11 mouse cellular contexts compared by ENCODE assay signal in genomic region chr2:157840641-157841078, GRCm38 (mm10).
DNase-seq lines count a peak whose midpoint lies in the region; ATAC-seq lines count a peak whose summit lies in the region.
"Had no signal": no experiment of that assay in that cellular context is flagged by ENCODE, and none has a peak within 500 bp of the region (broad histone marks: within the 10 kb centered on the region; RNA-seq: fewer than 3 reads in every experiment).

No protein-coding gene starts in this region.

- no peak for ATAC-seq in midbrain, embryonic 12.5 days (ENCODE audit: low FRiP score, low read depth)
- peak; percentile 58; the same call in 1 of the 2 replicates for ATAC-seq in neural tube, embryonic 12.5 days (ENCODE audit: low FRiP score, low read depth)

- no peak overlapping the region for H3K4me3 ChIP-seq in midbrain, embryonic 12.5 days
- no peak overlapping the region for H3K4me3 ChIP-seq in midbrain, embryonic 10.5 days
- H3K4me3 ChIP-seq in neural tube, embryonic 12.5 days: no peak overlapping the region
- no peak overlapping the region for H3K4me3 ChIP-seq in heart, embryonic 10.5 days
- H3K4me3 ChIP-seq: embryonic facial prominence, embryonic 15.5 days; heart, adult 2 months had no signal

- no peak overlapping the region for H3K9ac ChIP-seq in midbrain, embryonic 12.5 days (replicated peaks)
- H3K9ac ChIP-seq in neural tube, embryonic 12.5 days: no peak overlapping the region
- H3K9ac ChIP-seq: embryonic facial prominence, embryonic 15.5 days had no signal

- peaks cover 23% of the 10 kb centered on the region for H3K36me3 ChIP-seq in midbrain, embryonic 12.5 days
- H3K36me3 ChIP-seq in midbrain, embryonic 10.5 days: peaks cover 30% of the 10 kb centered on the region
- H3K36me3 ChIP-seq in neural tube, embryonic 12.5 days: peaks cover 11% of the 10 kb centered on the region; the same call in 1 of the 2 replicates
- peaks cover 22% of the 10 kb centered on the region for H3K36me3 ChIP-seq in heart, embryonic 10.5 days

- no peak overlapping the region for H3K4me2 ChIP-seq in midbrain, embryonic 12.5 days (replicated peaks)
- no peak overlapping the region for H3K4me2 ChIP-seq in neural tube, embryonic 12.5 days (replicated peaks)
- H3K4me2 ChIP-seq: embryonic facial prominence, embryonic 15.5 days had no signal

- H3K27ac ChIP-seq in midbrain, embryonic 12.5 days (replicated peaks): 0 out of 2 replicates have a peak overlapping the region, but pooled peaks have one; percentile 16
- no peak overlapping the region for H3K27ac ChIP-seq in midbrain, embryonic 10.5 days (replicated peaks)
- H3K27ac ChIP-seq in neural tube, embryonic 12.5 days: no peak overlapping the region
- no peak overlapping the region for H3K27ac ChIP-seq in heart, embryonic 10.5 days
- H3K27ac ChIP-seq: embryonic facial prominence, embryonic 15.5 days; heart, adult 2 months had no signal

- H3K9me3 ChIP-seq in midbrain, embryonic 12.5 days: no peaks in the 10 kb centered on the region
- no peaks in the 10 kb centered on the region for H3K9me3 ChIP-seq in midbrain, embryonic 10.5 days (replicated peaks)
- H3K9me3 ChIP-seq in neural tube, embryonic 12.5 days: no peaks in the 10 kb centered on the region
- no peaks in the 10 kb centered on the region for H3K9me3 ChIP-seq in heart, embryonic 10.5 days
- H3K9me3 ChIP-seq: embryonic facial prominence, embryonic 15.5 days had no signal

- H3K4me1 ChIP-seq in midbrain, embryonic 12.5 days: peaks cover 12% of the 10 kb centered on the region; the same call in 1 of the 2 replicates
- peaks cover 15% of the 10 kb centered on the region for H3K4me1 ChIP-seq in midbrain, embryonic 10.5 days
- peaks cover 35% of the 10 kb centered on the region for H3K4me1 ChIP-seq in neural tube, embryonic 12.5 days
- peaks cover 30% of the 10 kb centered on the region for H3K4me1 ChIP-seq in heart, embryonic 10.5 days
- H3K4me1 ChIP-seq: embryonic facial prominence, embryonic 15.5 days had no signal

- no peak for DNase-seq in midbrain, embryonic 10.5 days (ENCODE audit: low spot score)
- peak; percentile 57 for DNase-seq in WW6 (ENCODE audit: low read depth, low spot score)
- DNase-seq in forelimb bud, embryonic 11.5 days (ENCODE audit: low read depth, low spot score): peak; percentile 30
- DNase-seq in heart, postnatal 10 days: no peak
- no peak for DNase-seq in heart, embryonic 10.5 days (ENCODE audit: low spot score)
- DNase-seq: kidney, adult 18-20 months; right cerebral cortex, adult 18-20 months had no signal

- intact Hi-C loops in heart, postnatal 10 days (cut with DNase I): no loop called here

- no peaks in the 10 kb centered on the region for H3K27me3 ChIP-seq in midbrain, embryonic 12.5 days
- H3K27me3 ChIP-seq in midbrain, embryonic 10.5 days (ENCODE audit: low read depth, poor library complexity, severe bottlenecking): no peaks in the 10 kb centered on the region
- no peaks in the 10 kb centered on the region for H3K27me3 ChIP-seq in neural tube, embryonic 12.5 days (replicated peaks)
- H3K27me3 ChIP-seq in heart, embryonic 10.5 days (ENCODE audit: insufficient read depth, poor library complexity, severe bottlenecking): peaks cover 4% of the 10 kb centered on the region; the same call in 1 of the 2 replicates
- H3K27me3 ChIP-seq: embryonic facial prominence, embryonic 15.5 days had no signal

Comparison
In these comparisons a context has a peak if more than half of its experiments do, and no peak if none do; other contexts are left out.
1. DNase-seq: peak in WW6 (single experiment) and forelimb bud, embryonic 11.5 days (single experiment); none in midbrain, embryonic 10.5 days (single experiment), heart, postnatal 10 days (0 of 2) and heart, embryonic 10.5 days (single experiment).